Mouse (Mus musculus) hindbrain, embryonic 14.5 days (tissue): ENCODE results near the gene Mapk13. TPM values are rescaled to one million over a fixed set of nuclear protein-coding genes. Genes with fewer than 3 reads are reported as not detected.

ENCODE experiments used
- ATAC-seq: fragments of 200-750 bp; cut with Nextera tagmentation; 2 replicates; pipeline ENCODE4 v1.8.0; 2017; ENCODE audit warnings: moderate number of reproducible peaks, mild to moderate bottlenecking, moderate TSS enrichment, moderate library complexity; ENCODE audit not compliant: low FRiP score
- DNase-seq: peaks from one replicate; pipeline ENCODE4 v3.0.0-alpha.2; 2015; ENCODE audit warnings: low spot score
- H3K27ac ChIP-seq: fragments of 300-500 bp; sonication (generic); 2 replicates; pipeline ENCODE4 v1.5.1; 2014; ENCODE audit warnings: mild to moderate bottlenecking, moderate library complexity
- H3K27me3 ChIP-seq: fragments of 300-500 bp; sonication (generic); 2 replicates; pipeline ENCODE4 v1.6.1; 2014; ENCODE audit warnings: mild to moderate bottlenecking, low read length, mixed read lengths; ENCODE audit not compliant: control insufficient read depth, insufficient read depth
- H3K36me3 ChIP-seq: fragments of 300-500 bp; sonication (generic); replicated peaks from 2 replicates; pipeline ENCODE4 v1.6.1; 2014; ENCODE audit not compliant: control insufficient read depth, insufficient read depth
- H3K4me1 ChIP-seq: fragments of 300-500 bp; sonication (generic); replicated peaks from 2 replicates; pipeline ENCODE4 v1.6.1; 2014; ENCODE audit warnings: antibody characterized with exemption, low read length, mixed read lengths; ENCODE audit not compliant: control insufficient read depth, insufficient read depth
- H3K4me2 ChIP-seq: fragments of 300-500 bp; sonication (generic); replicated peaks from 2 replicates; pipeline ENCODE4 v1.6.1; 2014; ENCODE audit warnings: mild to moderate bottlenecking, moderate library complexity
- H3K4me3 ChIP-seq: fragments of 300-500 bp; sonication (generic); replicated peaks from 2 replicates; pipeline ENCODE4 v1.5.1; 2014; ENCODE audit warnings: mild to moderate bottlenecking, low read length
- H3K9ac ChIP-seq: fragments of 300-500 bp; sonication (generic); 2 replicates; pipeline ENCODE4 v1.6.1; 2014
- H3K9me3 ChIP-seq: fragments of 300-500 bp; sonication (generic); 2 replicates; pipeline ENCODE4 v1.6.1; 2016; ENCODE audit warnings: low read length; ENCODE audit not compliant: control insufficient read depth
- WGBS: fragments of 180-500 bp; shearing (Covaris S2); extraction: QIAGEN DNeasy Blood & Tissue Kit; methylation state at CpG from one replicate; pipeline ENCODE4 v1.1.7; 2014; 5-methylcytosine and 5-hydroxymethylcytosine counted together
- polyA plus RNA-seq: library from polyadenylated mRNA; unstranded; fragments of >200 nt; fragmentation: Nextera tagmentation; extraction: Ambion mirVana; gene quantifications from 2 replicates; pipeline ENCODE4 v1.2.1, GENCODE M21; 2014

The Mapk13 gene
- polyA plus RNA-seq, 1 experiment from 2014 or later, result 1.6 TPM

DNA sequence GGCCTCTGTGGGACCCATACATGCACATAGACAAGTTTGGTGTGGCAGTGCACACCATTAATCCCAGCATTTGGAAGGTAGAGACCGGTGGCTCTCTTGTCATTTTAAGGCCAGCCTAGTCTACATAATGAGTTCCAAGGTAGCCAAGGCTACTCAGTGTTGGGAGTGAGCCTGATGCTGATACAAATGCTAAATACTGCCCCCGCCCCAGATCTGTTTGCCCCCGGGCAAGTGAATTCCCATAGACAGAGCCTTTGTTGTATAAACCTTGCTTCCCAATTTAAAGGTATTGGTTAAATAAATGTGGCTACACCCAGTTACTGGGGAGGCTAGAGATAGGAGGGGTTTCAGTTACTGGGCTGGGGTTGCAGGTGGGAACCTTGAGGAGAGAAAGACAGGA is 15.9 kb downstream of the Mapk13 start:
- Histone ChIP-seq H3K4me2 (no peak overlapping the region), H3K4me3 (no peak overlapping the region), H3K27me3 (no peaks in the 10 kb centered on the region), H3K27ac (no peak overlapping the region), H3K4me1 (no peaks in the 10 kb centered on the region), H3K9ac (no peak overlapping the region), H3K36me3 (no peaks in the 10 kb centered on the region), H3K9me3 (no peaks in the 10 kb centered on the region)
- DNase-seq, result no peak
- ATAC-seq, result no peak
- 90% methylated on average over 3 of the region's 3 CpGs for WGBS

DNA sequence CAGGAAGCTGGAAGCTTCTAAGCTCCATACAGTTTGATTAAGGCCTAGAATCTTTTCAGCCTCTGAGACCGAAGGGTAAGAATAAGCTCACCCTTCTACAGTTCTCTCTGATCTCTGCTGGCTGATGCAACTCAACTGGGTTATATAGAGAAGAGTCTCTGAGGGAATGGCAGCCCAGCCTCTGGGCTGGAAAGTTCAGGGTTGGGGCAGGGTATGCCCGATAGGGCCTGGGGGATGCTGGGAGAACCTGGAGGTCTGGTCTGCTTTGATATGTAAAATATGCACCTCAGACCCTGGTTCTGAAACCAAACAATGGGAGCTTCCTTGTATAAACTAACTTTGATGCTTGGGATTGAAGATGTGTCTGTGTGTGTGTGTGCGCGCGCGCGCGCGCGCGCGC is 18.4 kb downstream of the Mapk13 start:
- H3K27ac ChIP-seq, result no peak overlapping the region
- 96% methylated on average over 12 of the region's 12 CpGs for WGBS
- H3K9ac ChIP-seq, result no peak overlapping the region
- ATAC-seq, result no peak
- no peak for DNase-seq
- no peaks in the 10 kb centered on the region for H3K36me3 ChIP-seq
- no peaks in the 10 kb centered on the region for H3K9me3 ChIP-seq
- H3K4me2 ChIP-seq, result no peak overlapping the region
- H3K4me3 ChIP-seq, result no peak overlapping the region
- no peaks in the 10 kb centered on the region for H3K4me1 ChIP-seq
- H3K27me3 ChIP-seq, result no peaks in the 10 kb centered on the region

DNA sequence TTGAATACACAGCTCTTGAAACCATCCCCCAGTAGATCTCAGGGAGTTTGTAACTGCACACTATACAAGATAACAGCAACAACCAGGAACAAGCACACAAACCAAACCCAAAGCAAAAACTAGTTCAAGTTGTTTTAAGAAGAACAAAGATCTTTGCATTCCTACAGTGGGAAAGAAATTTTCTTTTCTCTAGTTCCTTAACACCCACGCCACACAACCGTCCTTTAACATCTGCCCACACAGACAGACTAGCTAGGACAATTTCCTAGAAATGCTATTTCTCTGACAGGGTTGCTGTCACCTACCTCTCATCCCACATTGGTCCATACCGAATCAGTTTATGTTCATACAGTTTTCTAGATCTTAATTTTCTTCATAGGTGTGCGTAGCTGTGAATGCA is 27.9 kb downstream of the Mapk13 start:
- Histone ChIP-seq H3K9ac (no peak overlapping the region), H3K27me3 (no peaks in the 10 kb centered on the region), H3K9me3 (no peaks in the 10 kb centered on the region), H3K36me3 (no peaks in the 10 kb centered on the region), H3K4me3 (no peak overlapping the region), H3K27ac (no peak overlapping the region), H3K4me1 (peaks cover 19% of the 10 kb centered on the region), H3K4me2 (no peak overlapping the region)
- WGBS, result 89% methylated on average over 4 of the region's 4 CpGs
- no peak for DNase-seq
- no peak for ATAC-seq

DNA sequence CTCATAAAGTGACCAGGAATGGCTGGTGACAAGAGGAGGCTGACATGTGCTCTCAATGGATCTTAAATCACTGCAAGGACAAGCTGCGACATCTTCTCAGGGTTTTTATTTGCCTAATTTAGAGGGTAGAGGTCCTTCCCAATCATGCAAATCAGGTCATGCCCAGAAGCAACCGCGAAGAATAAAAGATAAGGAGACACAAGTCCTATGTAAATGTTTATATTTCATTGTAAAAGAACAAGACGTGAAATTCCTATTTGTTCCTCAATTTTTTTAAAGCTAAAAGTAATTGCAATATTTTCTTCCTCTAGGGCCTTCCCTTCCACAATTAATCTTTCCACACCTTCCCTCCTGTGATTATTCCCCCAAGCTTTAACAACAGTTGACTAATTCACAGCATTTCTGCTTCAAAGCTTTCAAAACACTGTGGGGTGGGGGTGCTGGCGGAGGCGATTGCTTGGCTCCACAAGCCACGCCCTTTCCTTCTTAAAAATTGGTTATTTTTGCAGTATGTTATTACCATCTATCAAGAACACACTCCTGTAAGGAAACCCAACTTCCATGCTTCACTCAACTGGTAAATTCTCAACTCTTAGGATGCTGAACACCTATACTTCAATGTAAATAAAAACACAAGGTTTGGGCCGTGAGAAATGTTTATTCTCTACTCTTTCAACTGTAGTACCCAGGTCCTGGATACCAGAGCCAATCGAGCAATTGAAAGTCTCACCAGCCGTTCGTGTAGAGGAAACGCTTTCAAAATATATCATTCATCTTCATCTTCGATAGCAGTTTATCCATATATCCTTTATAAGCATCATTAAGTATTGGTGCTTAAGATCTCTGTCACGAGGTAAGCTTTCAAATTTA is 30.4 kb downstream of the Mapk13 start:
- no peak for ATAC-seq
- Histone ChIP-seq H3K27me3 (no peaks in the 10 kb centered on the region), H3K4me2 (peak overlapping the region; percentile 91), H3K27ac (no peak overlapping the region), H3K4me1 (peaks cover 27% of the 10 kb centered on the region), H3K9ac (peak overlapping the region; percentile 99), H3K4me3 (peak overlapping the region; percentile 72), H3K36me3 (no peaks in the 10 kb centered on the region), H3K9me3 (no peaks in the 10 kb centered on the region)
- WGBS, result 12% methylated on average over 14 of the region's 14 CpGs
- no peak for DNase-seq

DNA sequence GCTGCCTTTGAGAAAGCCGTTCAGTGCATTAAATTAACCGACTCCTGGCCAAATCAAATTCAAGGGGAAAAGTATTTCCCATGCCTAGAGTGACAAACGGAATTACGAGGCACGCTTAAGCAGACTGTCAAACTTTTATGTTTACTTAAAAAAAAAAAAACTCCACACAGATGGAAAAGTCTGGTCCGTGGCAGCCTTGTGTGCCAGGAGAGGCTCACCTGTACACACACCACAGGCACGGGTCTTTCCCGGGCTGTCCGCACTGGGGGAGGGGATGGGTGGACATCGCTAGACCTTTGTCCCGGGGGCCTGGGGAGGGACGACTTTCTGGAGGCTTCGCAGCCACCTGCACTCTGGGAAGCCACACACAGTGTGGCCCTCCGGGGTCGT is 31.2 kb downstream of the Mapk13 start:
- H3K4me2 ChIP-seq, result peak overlapping the region; percentile 91
- no peaks in the 10 kb centered on the region for H3K9me3 ChIP-seq
- DNase-seq (peak; percentile 36), ATAC-seq (no peak; the same call in 1 of the 2 replicates)
- peak overlapping the region; percentile 99 for H3K27ac ChIP-seq
- H3K9ac ChIP-seq, result peak overlapping the region; percentile 99
- WGBS, result under 1% methylated on average over 15 of the region's 15 CpGs
- H3K27me3 ChIP-seq, result no peaks in the 10 kb centered on the region
- H3K4me3 ChIP-seq, result peak overlapping the region; percentile 72
- H3K4me1 ChIP-seq, result peaks cover 27% of the 10 kb centered on the region
- H3K36me3 ChIP-seq, result no peaks in the 10 kb centered on the region

GRCm38 (mm10) chr17:28800671-28801412 is 31.7 kb downstream of the Mapk13 start, which contains the start of gene Brpf3:
Gene Brpf3 (plus strand): TSS chr17:28801090.
- H3K9me3 ChIP-seq, result no peaks in the 10 kb centered on the region
- under 1% methylated on average over 41 of the region's 99 CpGs for WGBS
- peak within 1 kb of the TSS; percentile 72 for H3K4me3 ChIP-seq
- H3K4me1 ChIP-seq, result peaks cover 27% of the 10 kb centered on the region
- peaks cover under 1% of the 10 kb centered on the region for H3K36me3 ChIP-seq
- peak within 1 kb of the TSS; percentile 91 for H3K4me2 ChIP-seq
- DNase-seq, result peak; percentile 68
- H3K9ac ChIP-seq, result peak within 1 kb of the TSS; percentile 99
- peak within 1 kb of the TSS; percentile 99 for H3K27ac ChIP-seq
- peak; percentile 61 for ATAC-seq
- no peaks in the 10 kb centered on the region for H3K27me3 ChIP-seq

DNA sequence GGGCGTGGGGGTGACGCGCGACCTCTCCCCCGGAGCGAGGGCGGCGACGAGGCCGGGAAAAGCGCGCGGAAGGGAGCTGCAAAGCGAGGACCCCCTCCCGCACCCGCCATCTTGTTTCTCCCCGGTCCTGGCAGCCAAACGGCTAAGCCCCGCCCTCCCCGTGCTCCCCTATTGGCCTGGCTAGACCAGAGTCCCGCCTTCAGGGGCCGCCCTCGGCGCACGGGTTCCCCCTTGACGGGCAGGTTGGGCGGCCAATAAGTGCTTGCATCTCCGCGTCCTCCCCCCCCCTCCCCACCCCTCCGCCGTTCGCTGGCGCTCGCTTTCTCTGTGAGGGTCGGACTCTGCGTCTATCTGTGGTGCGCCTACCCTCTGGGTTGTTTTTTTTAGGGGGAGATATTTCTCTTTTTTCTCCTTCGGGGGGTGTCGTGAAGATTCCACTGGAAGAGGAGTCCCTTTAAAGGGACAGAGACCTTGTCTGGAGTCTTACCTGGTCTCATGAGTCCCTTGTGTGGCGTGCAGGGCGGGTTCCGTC is 32.4 kb downstream of the Mapk13 start:
- ATAC-seq, result peak; percentile 98
- Histone ChIP-seq H3K36me3 (peaks cover 7% of the 10 kb centered on the region), H3K9ac (peak overlapping the region; percentile 99), H3K4me3 (peak overlapping the region; percentile 72), H3K4me1 (peaks cover 27% of the 10 kb centered on the region), H3K27ac (peak overlapping the region; percentile 99), H3K9me3 (no peaks in the 10 kb centered on the region), H3K27me3 (no peaks in the 10 kb centered on the region), H3K4me2 (peak overlapping the region; percentile 91)
- under 1% methylated on average over 37 of the region's 42 CpGs for WGBS
- DNase-seq, result peak; percentile 98

DNA sequence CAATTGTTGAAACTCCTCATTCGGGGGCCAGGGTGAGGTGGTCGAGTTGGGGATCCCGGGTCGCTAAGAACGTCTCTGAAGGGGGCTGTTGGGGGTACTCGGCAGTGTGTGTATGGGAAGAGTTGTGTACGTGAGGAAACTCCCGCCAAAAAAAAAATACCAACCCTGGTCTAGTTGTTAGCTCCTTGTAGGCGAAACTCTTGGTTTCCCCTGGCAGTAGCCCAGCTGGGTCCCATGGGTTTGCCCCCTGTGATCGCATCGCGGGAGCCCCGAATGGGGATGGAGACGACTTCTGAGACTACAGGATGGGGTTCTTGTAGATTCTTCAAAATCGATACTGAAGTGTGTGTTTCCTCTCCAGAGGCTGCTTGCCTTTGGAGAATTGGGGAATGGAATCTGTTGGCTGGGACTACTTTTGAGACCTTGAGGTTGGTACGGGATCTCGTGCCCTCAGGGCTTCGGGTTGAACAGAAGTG is 32.9 kb downstream of the Mapk13 start:
- peak overlapping the region; percentile 99 for H3K9ac ChIP-seq
- no peaks in the 10 kb centered on the region for H3K27me3 ChIP-seq

DNA sequence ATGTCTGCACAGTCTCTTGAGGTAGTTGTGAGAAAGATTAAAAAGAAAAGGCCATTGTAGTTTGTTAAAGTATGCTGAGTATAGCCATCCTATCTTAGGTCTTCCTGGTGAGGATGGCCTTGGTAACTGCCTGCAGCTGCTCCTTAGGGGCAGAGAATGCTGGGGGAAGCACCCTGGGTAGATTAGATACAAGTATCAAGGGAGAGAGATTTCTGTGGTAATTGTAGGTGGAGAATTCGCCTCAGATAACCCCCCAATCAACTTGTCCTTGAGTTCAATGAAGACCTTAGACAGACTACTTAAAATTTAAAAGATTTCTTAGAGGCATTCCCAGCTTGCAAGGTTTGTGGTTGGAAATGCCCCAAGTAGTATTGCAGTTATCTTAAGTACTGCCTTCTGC is 34.2 kb downstream of the Mapk13 start:
- Histone ChIP-seq H3K4me2 (no peak overlapping the region), H3K27ac (no peak overlapping the region), H3K36me3 (peaks cover 23% of the 10 kb centered on the region), H3K4me1 (peaks cover 27% of the 10 kb centered on the region), H3K27me3 (no peaks in the 10 kb centered on the region), H3K9ac (no peak overlapping the region), H3K9me3 (no peaks in the 10 kb centered on the region), H3K4me3 (no peak overlapping the region)
- DNase-seq, result no peak
- no peak for ATAC-seq
- 97% methylated on average over 1 of the region's 1 CpGs for WGBS

More for the DNA sequence above, 32.9 kb downstream of the Mapk13 start:
- WGBS, result 2% methylated on average over 18 of the region's 18 CpGs
- Histone ChIP-seq H3K27ac (peak overlapping the region; percentile 99), H3K4me2 (peak overlapping the region; percentile 91), H3K4me3 (peak overlapping the region; percentile 72), H3K4me1 (peaks cover 27% of the 10 kb centered on the region), H3K36me3 (peaks cover 12% of the 10 kb centered on the region), H3K9me3 (no peaks in the 10 kb centered on the region)
- ATAC-seq (no peak), DNase-seq (no peak)
